Mouse (Mus musculus) embryonic facial prominence, embryonic 10.5 days (tissue): ENCODE data around the gene Pdk1. TPM values are rescaled to one million over a fixed set of nuclear protein-coding genes. Genes with fewer than 3 reads are reported as not detected.
"Not testable (repeated sequence)": the region's sequence is repeated elsewhere in the genome, so short reads cannot be mapped to it uniquely, and the experiment has no call there.

Source experiments
- DNase-seq: peaks from one replicate; pipeline ENCODE4 v3.0.0-alpha.2; 2017; ENCODE audit warnings: low spot score
- H3K27ac ChIP-seq: fragments of 300-500 bp; sonication (generic); replicated peaks from 2 replicates; pipeline ENCODE4 v1.5.1; 2016; ENCODE audit warnings: mild to moderate bottlenecking
- H3K27me3 ChIP-seq: fragments of 300-500 bp; sonication (generic); replicated peaks from 2 replicates; pipeline ENCODE4 v1.6.1; 2016; ENCODE audit warnings: low read depth, mild to moderate bottlenecking; ENCODE audit not compliant: poor library complexity, severe bottlenecking
- H3K36me3 ChIP-seq: fragments of 300-500 bp; sonication (generic); replicated peaks from 2 replicates; pipeline ENCODE4 v1.6.1; 2016; ENCODE audit warnings: mild to moderate bottlenecking, moderate library complexity
- H3K4me1 ChIP-seq: fragments of 300-500 bp; sonication (generic); 2 replicates; pipeline ENCODE4 v1.6.1; 2016
- H3K4me3 ChIP-seq: fragments of 300-500 bp; sonication (generic); 2 replicates; pipeline ENCODE4 v1.5.1; 2016; ENCODE audit warnings: mild to moderate bottlenecking, moderate library complexity
- H3K9me3 ChIP-seq: fragments of 300-500 bp; sonication (generic); 2 replicates; pipeline ENCODE4 v1.6.1; 2016; ENCODE audit warnings: mild to moderate bottlenecking
- WGBS: fragments of 180-500 bp; shearing (Covaris S2); methylation state at CpG from one replicate; pipeline ENCODE4 v1.1.7; 2016; 5-methylcytosine and 5-hydroxymethylcytosine counted together
- polyA plus RNA-seq: library from polyadenylated mRNA; unstranded; fragments of >200 nt; fragmentation: Nextera tagmentation; extraction: Ambion mirVana; gene quantifications from 2 replicates; pipeline ENCODE4 v1.2.1, GENCODE M21; 2016

Pdk1 gene
- polyA plus RNA-seq, 1 experiment from 2014 or later, result 53.6 TPM

GRCm38 (mm10) chr2:71906356-71906755 lies 33.3 kb downstream of the Pdk1 start:
- H3K27me3 ChIP-seq, H3K4me3 ChIP-seq, H3K27ac ChIP-seq, H3K4me1 ChIP-seq, DNase-seq, H3K9me3 ChIP-seq, H3K36me3 ChIP-seq: not testable (repeated sequence)
- 89% methylated on average over 8 of the region's 8 CpGs for WGBS

GRCm38 (mm10) chr2:71913911-71914310 lies 40.9 kb downstream of the Pdk1 start:
- Histone ChIP-seq H3K27me3 (no peaks in the 10 kb centered on the region), H3K27ac (no peak overlapping the region), H3K4me3 (no peak overlapping the region), H3K4me1 (no peaks in the 10 kb centered on the region), H3K36me3 (no peaks in the 10 kb centered on the region), H3K9me3 (no peaks in the 10 kb centered on the region)
- WGBS, result 78% methylated on average over 10 of the region's 10 CpGs
- DNase-seq, result no peak

- Histone ChIP-seq H3K27me3 (no peaks in the 10 kb centered on the region), H3K4me3 (no peak overlapping the region), H3K4me1 (no peaks in the 10 kb centered on the region), H3K36me3 (no peaks in the 10 kb centered on the region), H3K27ac (no peak overlapping the region), H3K9me3 (no peaks in the 10 kb centered on the region)
- 82% methylated on average over 11 of the region's 11 CpGs for WGBS
- DNase-seq, result no peak
Measured at GRCm38 (mm10) chr2:71919227-71919647, 46.2 kb downstream of the Pdk1 start.

- 89% methylated on average over 2 of the region's 2 CpGs for WGBS
Measured at GRCm38 (mm10) chr2:71924931-71925330, 51.9 kb downstream of the Pdk1 start.

GRCm38 (mm10) chr2:71934046-71934445 lies 61.0 kb downstream of the Pdk1 start:
- Histone ChIP-seq H3K9me3 (no peaks in the 10 kb centered on the region), H3K4me1 (0 out of 2 replicates have a peak, but pooled peaks cover 4% of the 10 kb centered on the region), H3K4me3 (no peak overlapping the region), H3K36me3 (no peaks in the 10 kb centered on the region), H3K27ac (no peak overlapping the region), H3K27me3 (no peaks in the 10 kb centered on the region)
- WGBS, result 94% methylated on average over 8 of the region's 8 CpGs
- DNase-seq, result no peak

More at GRCm38 (mm10) chr2:71924931-71925330, 51.9 kb downstream of the Pdk1 start:
- H3K4me3 ChIP-seq, H3K4me1 ChIP-seq, DNase-seq, H3K27me3 ChIP-seq, H3K9me3 ChIP-seq, H3K36me3 ChIP-seq, H3K27ac ChIP-seq: not testable (repeated sequence)

- no peak for DNase-seq
- 85% methylated on average over 1 of the region's 1 CpGs for WGBS
Measured at GRCm38 (mm10) chr2:71936711-71937110, 63.7 kb downstream of the Pdk1 start.

GRCm38 (mm10) chr2:71937649-71938308 lies 64.8 kb downstream of the Pdk1 start:
- 91% methylated on average over 3 of the region's 3 CpGs for WGBS
- H3K36me3 ChIP-seq, result no peaks in the 10 kb centered on the region
- H3K9me3 ChIP-seq, result no peaks in the 10 kb centered on the region
- no peak overlapping the region for H3K4me3 ChIP-seq
- no peak overlapping the region for H3K27ac ChIP-seq
- no peaks in the 10 kb centered on the region for H3K27me3 ChIP-seq
- 0 out of 2 replicates have a peak, but pooled peaks cover 4% of the 10 kb centered on the region for H3K4me1 ChIP-seq
- DNase-seq, result no peak

More at GRCm38 (mm10) chr2:71936711-71937110, 63.7 kb downstream of the Pdk1 start:
- Histone ChIP-seq H3K4me1 (0 out of 2 replicates have a peak, but pooled peaks cover 4% of the 10 kb centered on the region), H3K36me3 (no peaks in the 10 kb centered on the region), H3K27me3 (no peaks in the 10 kb centered on the region), H3K4me3 (no peak overlapping the region), H3K27ac (no peak overlapping the region), H3K9me3 (no peaks in the 10 kb centered on the region)

- no peaks in the 10 kb centered on the region for H3K27me3 ChIP-seq
- WGBS, result 72% methylated on average over 6 of the region's 6 CpGs
- DNase-seq, result no peak
- no peaks in the 10 kb centered on the region for H3K9me3 ChIP-seq
- no peak overlapping the region for H3K27ac ChIP-seq
- no peak overlapping the region for H3K4me3 ChIP-seq
- 0 out of 2 replicates have a peak, but pooled peaks cover 4% of the 10 kb centered on the region for H3K4me1 ChIP-seq
- H3K36me3 ChIP-seq, result no peaks in the 10 kb centered on the region
Measured at GRCm38 (mm10) chr2:71938716-71939393, 65.8 kb downstream of the Pdk1 start.

GRCm38 (mm10) chr2:71941005-71941720 lies 68.1 kb downstream of the Pdk1 start:
- 92% methylated on average over 3 of the region's 3 CpGs for WGBS
- no peak overlapping the region for H3K4me3 ChIP-seq

GRCm38 (mm10) chr2:71941721-71942087 lies 68.7 kb downstream of the Pdk1 start:
- H3K9me3 ChIP-seq, result no peaks in the 10 kb centered on the region
- H3K27ac ChIP-seq, result no peak overlapping the region
- no peaks in the 10 kb centered on the region for H3K27me3 ChIP-seq
- WGBS, result 93% methylated on average over 5 of the region's 5 CpGs
- no peaks in the 10 kb centered on the region for H3K36me3 ChIP-seq
- H3K4me1 ChIP-seq, result 0 out of 2 replicates have a peak, but pooled peaks cover 4% of the 10 kb centered on the region
- no peak for DNase-seq
- no peak overlapping the region for H3K4me3 ChIP-seq

More at GRCm38 (mm10) chr2:71941005-71941720, 68.1 kb downstream of the Pdk1 start:
- H3K27me3 ChIP-seq, result no peaks in the 10 kb centered on the region
- no peak for DNase-seq
- H3K27ac ChIP-seq, result no peak overlapping the region
- H3K4me1 ChIP-seq, result 0 out of 2 replicates have a peak, but pooled peaks cover 4% of the 10 kb centered on the region
- no peaks in the 10 kb centered on the region for H3K36me3 ChIP-seq
- no peaks in the 10 kb centered on the region for H3K9me3 ChIP-seq

GRCm38 (mm10) chr2:71951212-71951611 lies 78.2 kb downstream of the Pdk1 start:
- 92% methylated on average over 4 of the region's 4 CpGs for WGBS
- Histone ChIP-seq H3K27ac (no peak overlapping the region), H3K9me3 (0 out of 2 replicates have a peak, but pooled peaks cover 2% of the 10 kb centered on the region), H3K4me3 (no peak overlapping the region), H3K27me3 (no peaks in the 10 kb centered on the region), H3K4me1 (no peaks in the 10 kb centered on the region), H3K36me3 (no peaks in the 10 kb centered on the region)
- DNase-seq, result no peak
